Comparison of ENCODE assay signal across 8 mouse cellular contexts in genomic region chr1:152130029-152130727, GRCm38 (mm10). TPM values are rescaled to one million over a fixed set of nuclear protein-coding genes. Genes with fewer than 3 reads are reported as not detected.
DNase-seq lines count a peak whose midpoint lies in the region; ATAC-seq lines count a peak whose summit lies in the region.

No protein-coding gene starts in this region.

- peak; percentile 5 to 21 for DNase-seq in lung, adult 18-20 months
- DNase-seq in lung, postnatal 25 days (ENCODE audit: low spot score) = no peak
- DNase-seq in cerebellum, adult 11-12 months = peak; percentile 35
- peak; percentile 40 for DNase-seq in gastrocnemius, postnatal 14 days
- DNase-seq in kidney, postnatal 25 days = peak; percentile 46 to 57
- peak; percentile 29 for DNase-seq in right cerebral cortex, adult 18-20 months
- no peak for DNase-seq in urinary bladder, postnatal 10 days (ENCODE audit: low spot score)

- ATAC-seq in activated CD4-positive, CD25-positive, alpha-beta regulatory T cell, adult 4 months = no peak

- intact Hi-C loops in gastrocnemius, postnatal 14 days (cut with DNase I; ENCODE audit: low total_unique reads) = no loop called here

RNA-seq across cellular contexts. Expression of gene 1700025G04Rik, which starts 40.3 kb away (rescaled TPM):
- 10 to 100 TPM; 50.2 to 53.4 TPM for total RNA-seq in gastrocnemius, postnatal 14 days (2021)
- polyA plus RNA-seq in activated CD4-positive, CD25-positive, alpha-beta regulatory T cell, adult 4 months (2017; shearing (Covaris generic)) = 1 to 10 TPM; 2.5 to 3.7 TPM

Comparison
In these comparisons a context has a peak if more than half of its experiments do, and no peak if none do; other contexts are left out.
1. DNase-seq: peak in lung, adult 18-20 months (2 of 2), cerebellum, adult 11-12 months (single experiment), gastrocnemius, postnatal 14 days (single experiment), kidney, postnatal 25 days (2 of 2) and right cerebral cortex, adult 18-20 months (single experiment); none in lung, postnatal 25 days (single experiment) and urinary bladder, postnatal 10 days (single experiment).